Mouse (Mus musculus) thymus, adult 2 months (tissue): ENCODE data around the gene Fam118b.

ENCODE experiments used
- CTCF ChIP-seq: fragments of 200-500 bp; IDR thresholded peaks from 2 replicates; pipeline ENCODE4 v1.5.1; 2012; ENCODE audit warnings: mild to moderate bottlenecking, control low read depth, low read length, moderate library complexity, borderline replicate concordance; ENCODE audit not compliant: control insufficient read depth, poor library complexity, insufficient read depth; ENCODE audit errors: extremely low read depth
- POLR2A ChIP-seq: fragments of 200-500 bp; IDR thresholded peaks from 2 replicates; pipeline ENCODE4 v1.6.1; 2012; ENCODE audit warnings: mild to moderate bottlenecking, low read length, control low read depth, moderate library complexity; ENCODE audit not compliant: control insufficient read depth, poor library complexity, insufficient read depth; ENCODE audit errors: extremely low read depth

DNA sequence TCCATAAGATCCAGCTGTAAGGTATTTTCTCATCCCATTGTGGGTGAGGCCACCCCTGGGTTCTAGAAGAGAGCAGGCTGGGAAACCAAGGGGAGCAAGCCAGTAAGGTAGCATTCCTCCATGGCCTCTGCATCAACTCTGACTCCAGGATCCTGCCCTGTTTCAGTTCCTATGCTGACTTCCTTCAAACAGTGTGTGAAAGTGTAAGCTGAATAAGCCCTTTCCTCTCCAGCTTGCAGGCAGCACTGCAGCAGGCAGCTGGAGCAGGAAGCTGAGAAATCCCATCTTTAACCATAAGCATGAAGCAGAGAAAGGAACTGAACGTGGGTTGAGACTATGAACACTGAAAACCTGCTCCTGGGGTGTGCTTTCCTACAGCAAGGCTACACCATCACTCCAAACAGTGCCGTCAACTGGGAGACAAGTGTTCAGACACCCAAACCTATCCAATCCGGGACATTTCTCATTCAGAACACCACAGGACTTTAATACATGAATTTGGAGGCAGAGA, 10.3 kb upstream of the Fam118b start:
- TF ChIP-seq POLR2A (no peak), CTCF (no peak)
